Mouse (Mus musculus): Measurements from ENCODE around the gene Ube4b.

DNA sequence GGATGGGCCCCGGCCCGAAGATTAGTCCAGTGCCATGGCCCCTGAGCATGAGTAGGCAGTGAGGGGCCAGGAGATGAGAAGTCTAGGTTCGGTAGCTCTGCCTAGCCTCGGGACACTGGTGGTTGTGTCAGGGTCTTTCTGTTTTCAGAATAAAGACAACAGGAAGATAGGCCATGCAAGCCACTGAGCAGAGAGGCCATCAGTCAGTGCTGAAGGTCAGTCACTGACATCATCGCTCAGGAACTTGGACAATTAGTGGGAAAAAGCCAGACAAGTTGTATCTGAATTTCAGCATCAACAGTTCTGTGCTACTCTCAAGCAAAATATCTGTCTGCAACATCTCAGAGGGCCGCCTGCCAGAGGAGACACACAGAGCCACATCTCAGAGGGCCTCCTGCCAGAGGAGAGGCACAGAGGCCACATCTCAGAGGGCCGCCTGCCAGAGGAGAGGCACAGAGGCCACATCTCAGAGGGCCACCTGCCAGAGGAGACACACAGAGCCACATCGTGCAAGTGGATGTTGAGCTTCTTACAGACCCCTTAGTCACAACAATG is 74.9 kb downstream of the Ube4b start:
- no peak for TF ChIP-seq POLR2A (IDR thresholded peaks at IDR 0.05; ENCODE audit: control insufficient read depth in 1 of 2, insufficient read depth in 1 of 2, low read depth in 1 of 2, low read length in 2 of 2, poor library complexity in 1 of 2)
- no peak for TF ChIP-seq MYC (IDR thresholded peaks at IDR 0.05; ENCODE audit: low read depth, low read length)
- no peak for TF ChIP-seq TAL1 (IDR thresholded peaks at IDR 0.05; ENCODE audit: low read length)
- no peak for TF ChIP-seq CTCF (IDR thresholded peaks at IDR 0.05 in 2 of 3, conservative IDR thresholded peaks at IDR 0.05 in 1 of 3; ENCODE audit: control insufficient read depth in 1 of 3, insufficient read depth in 1 of 3, low read depth in 2 of 3, low read length in 3 of 3, poor library complexity in 1 of 3, severe bottlenecking in 1 of 3)
- TF ChIP-seq USF1 (IDR thresholded peaks at IDR 0.05; ENCODE audit: low read depth, low read length): no peak
- TF ChIP-seq ZMIZ1 (IDR thresholded peaks at IDR 0.05; ENCODE audit: low read depth, low read length): no peak

All from MEL (cell line).